Mouse (Mus musculus): ENCODE results near the gene Naa16. TPM values are rescaled to one million over a fixed set of nuclear protein-coding genes. Genes with fewer than 3 reads are reported as not detected.

Gene Naa16
- polyA plus RNA-seq, 1 experiment: 1.5 TPM

GRCm38 (mm10) chr14:79308364-79308763 lies 82.2 kb downstream of the Naa16 start:
- no peaks in the 10 kb centered on the region for H3K4me1 ChIP-seq (ENCODE audit: control insufficient read depth, insufficient read depth, insufficient read length)
- H3K27ac ChIP-seq (ENCODE audit: insufficient read depth, low read length): no peak overlapping the region
- no peaks in the 10 kb centered on the region for H3K36me3 ChIP-seq (ENCODE audit: control insufficient read depth, insufficient read depth, low read length)
- WGBS: 89% methylated on average over 4 of the region's 4 CpGs
- no peak overlapping the region for H3K4me3 ChIP-seq (ENCODE audit: extremely low read depth, insufficient read depth, insufficient read length)
- no peak for DNase-seq (ENCODE audit: low read depth in 1 of 2, low spot score in 2 of 2)
- TF ChIP-seq CTCF (IDR thresholded peaks at IDR 0.05; ENCODE audit: extremely low read depth, insufficient read depth, insufficient read length, insufficient replicate concordance) (no peak), POLR2A (IDR thresholded peaks at IDR 0.05; ENCODE audit: low read depth, low read length) (no peak)
- no peaks in the 10 kb centered on the region for H3K27me3 ChIP-seq (ENCODE audit: control insufficient read depth, insufficient read depth, low read length)

- DNase-seq (ENCODE audit: low read depth in 1 of 2, low spot score in 2 of 2): no peak
- H3K27ac ChIP-seq (ENCODE audit: insufficient read depth, low read length): no peak overlapping the region
- no peaks in the 10 kb centered on the region for H3K4me1 ChIP-seq (ENCODE audit: control insufficient read depth, insufficient read depth, insufficient read length)
- H3K4me3 ChIP-seq (ENCODE audit: extremely low read depth, insufficient read depth, insufficient read length): no peak overlapping the region
- no peaks in the 10 kb centered on the region for H3K36me3 ChIP-seq (ENCODE audit: control insufficient read depth, insufficient read depth, low read length)
- 88% methylated on average over 5 of the region's 5 CpGs for WGBS
- no peaks in the 10 kb centered on the region for H3K27me3 ChIP-seq (ENCODE audit: control insufficient read depth, insufficient read depth, low read length)
- no peak for TF ChIP-seq CTCF (IDR thresholded peaks at IDR 0.05; ENCODE audit: extremely low read depth, insufficient read depth, insufficient read length, insufficient replicate concordance)
- no peak for TF ChIP-seq POLR2A (IDR thresholded peaks at IDR 0.05; ENCODE audit: low read depth, low read length)
Observed at GRCm38 (mm10) chr14:79307908-79308307, 82.7 kb downstream of the Naa16 start.

- WGBS: 89% methylated on average over 7 of the region's 7 CpGs
- no peaks in the 10 kb centered on the region for H3K36me3 ChIP-seq (ENCODE audit: control insufficient read depth, insufficient read depth, low read length)
- DNase-seq (ENCODE audit: low read depth in 1 of 2, low spot score in 2 of 2): no peak
- no peaks in the 10 kb centered on the region for H3K4me1 ChIP-seq (ENCODE audit: control insufficient read depth, insufficient read depth, insufficient read length)
- no peak overlapping the region for H3K27ac ChIP-seq (ENCODE audit: insufficient read depth, low read length)
- H3K27me3 ChIP-seq (ENCODE audit: control insufficient read depth, insufficient read depth, low read length): no peaks in the 10 kb centered on the region
- TF ChIP-seq POLR2A (IDR thresholded peaks at IDR 0.05; ENCODE audit: low read depth, low read length) (no peak), CTCF (IDR thresholded peaks at IDR 0.05; ENCODE audit: extremely low read depth, insufficient read depth, insufficient read length, insufficient replicate concordance) (no peak)
- no peak overlapping the region for H3K4me3 ChIP-seq (ENCODE audit: extremely low read depth, insufficient read depth, insufficient read length)
Observed at GRCm38 (mm10) chr14:79307138-79307537, 83.4 kb downstream of the Naa16 start.

DNA sequence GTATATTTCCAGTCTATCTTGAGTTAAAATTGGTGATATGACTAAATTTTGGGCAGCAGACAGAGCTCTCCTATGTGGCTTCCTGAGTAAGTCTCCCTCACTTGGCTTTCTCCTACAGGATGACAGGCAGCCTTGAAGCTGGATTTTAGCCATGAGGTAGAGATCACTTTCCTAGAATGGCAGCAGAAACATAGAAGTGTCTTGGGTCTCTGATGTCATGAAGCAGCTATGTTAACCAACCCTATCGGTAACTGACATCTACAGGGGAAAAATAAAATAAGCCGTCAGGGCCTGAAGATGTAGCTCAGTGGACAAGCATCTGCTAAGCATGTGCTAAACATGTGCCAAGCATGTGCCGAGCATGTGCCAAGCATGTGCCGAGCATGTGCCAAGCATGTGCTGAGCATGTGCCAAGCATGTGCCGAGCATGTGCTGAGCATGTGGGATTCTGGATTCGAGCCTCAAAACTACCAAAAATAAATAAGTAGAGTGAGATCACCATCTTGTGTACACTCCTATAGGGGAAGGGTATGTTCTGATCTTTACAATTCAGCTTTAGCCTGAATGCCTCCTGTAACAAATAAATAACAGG lies 85.6 kb downstream of the Naa16 start:
- DNase-seq (ENCODE audit: low read depth in 1 of 2, low spot score in 2 of 2): no peak
- Histone ChIP-seq H3K36me3 (ENCODE audit: control insufficient read depth, insufficient read depth, low read length) (no peaks in the 10 kb centered on the region), H3K4me3 (ENCODE audit: extremely low read depth, insufficient read depth, insufficient read length) (no peak overlapping the region), H3K27me3 (ENCODE audit: control insufficient read depth, insufficient read depth, low read length) (no peaks in the 10 kb centered on the region), H3K4me1 (ENCODE audit: control insufficient read depth, insufficient read depth, insufficient read length) (peaks cover 3% of the 10 kb centered on the region), H3K27ac (ENCODE audit: insufficient read depth, low read length) (no peak overlapping the region)
- 92% methylated on average over 6 of the region's 6 CpGs for WGBS
- TF ChIP-seq POLR2A (IDR thresholded peaks at IDR 0.05; ENCODE audit: low read depth, low read length) (no peak), CTCF (IDR thresholded peaks at IDR 0.05; ENCODE audit: extremely low read depth, insufficient read depth, insufficient read length, insufficient replicate concordance) (no peak)

DNA sequence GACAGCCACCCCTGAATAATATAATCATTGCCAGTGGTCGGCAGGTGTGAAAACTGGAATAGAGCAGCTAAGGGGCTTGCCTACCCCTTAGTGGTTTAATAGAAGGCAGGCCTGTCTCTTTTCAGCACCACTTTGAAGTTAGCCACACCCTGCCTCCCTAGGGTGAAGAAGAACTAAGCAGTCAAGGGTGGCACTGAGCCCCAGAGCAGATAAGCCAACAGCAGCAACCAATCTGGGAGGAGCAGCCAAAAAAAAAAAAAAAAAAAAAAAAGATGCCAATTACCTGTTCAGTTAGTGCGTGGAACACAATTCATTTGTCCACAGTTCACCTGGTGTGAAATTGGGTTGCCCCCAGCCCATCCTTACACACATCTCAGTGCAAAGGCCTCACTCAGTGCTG lies 87.4 kb downstream of the Naa16 start:
- WGBS: 61% methylated on average over 2 of the region's 2 CpGs
- Histone ChIP-seq H3K4me1 (ENCODE audit: control insufficient read depth, insufficient read depth, insufficient read length) (peaks cover 3% of the 10 kb centered on the region), H3K27me3 (ENCODE audit: control insufficient read depth, insufficient read depth, low read length) (no peaks in the 10 kb centered on the region), H3K4me3 (ENCODE audit: extremely low read depth, insufficient read depth, insufficient read length) (no peak overlapping the region), H3K36me3 (ENCODE audit: control insufficient read depth, insufficient read depth, low read length) (no peaks in the 10 kb centered on the region), H3K27ac (ENCODE audit: insufficient read depth, low read length) (no peak overlapping the region)
- DNase-seq (ENCODE audit: low read depth in 1 of 2, low spot score in 2 of 2): no peak
- no peak for TF ChIP-seq CTCF (IDR thresholded peaks at IDR 0.05; ENCODE audit: extremely low read depth, insufficient read depth, insufficient read length, insufficient replicate concordance)
- TF ChIP-seq POLR2A (IDR thresholded peaks at IDR 0.05; ENCODE audit: low read depth, low read length): no peak

GRCm38 (mm10) chr14:79301466-79301875 lies 89.1 kb downstream of the Naa16 start, which contains the start of gene Rgcc:
Rgcc (minus strand) TSS chr14:79301645.
- TF ChIP-seq CTCF (IDR thresholded peaks at IDR 0.05; ENCODE audit: extremely low read depth, insufficient read depth, insufficient read length, insufficient replicate concordance) (peak; percentile 97), POLR2A (IDR thresholded peaks at IDR 0.05; ENCODE audit: low read depth, low read length) (peak; percentile 85)
- peak; percentile 91 to 97 for DNase-seq (ENCODE audit: low read depth in 1 of 2, low spot score in 2 of 2)
- WGBS: under 1% methylated on average over 34 of the region's 34 CpGs
- H3K4me3 ChIP-seq (ENCODE audit: extremely low read depth, insufficient read depth, insufficient read length): peak within 1 kb of the TSS; percentile 61
- H3K4me1 ChIP-seq (ENCODE audit: control insufficient read depth, insufficient read depth, insufficient read length): peaks cover 3% of the 10 kb centered on the region
- H3K27ac ChIP-seq (ENCODE audit: insufficient read depth, low read length): peak within 1 kb of the TSS; percentile 61
- H3K36me3 ChIP-seq (ENCODE audit: control insufficient read depth, insufficient read depth, low read length): no peaks in the 10 kb centered on the region
- no peaks in the 10 kb centered on the region for H3K27me3 ChIP-seq (ENCODE audit: control insufficient read depth, insufficient read depth, low read length)

DNA sequence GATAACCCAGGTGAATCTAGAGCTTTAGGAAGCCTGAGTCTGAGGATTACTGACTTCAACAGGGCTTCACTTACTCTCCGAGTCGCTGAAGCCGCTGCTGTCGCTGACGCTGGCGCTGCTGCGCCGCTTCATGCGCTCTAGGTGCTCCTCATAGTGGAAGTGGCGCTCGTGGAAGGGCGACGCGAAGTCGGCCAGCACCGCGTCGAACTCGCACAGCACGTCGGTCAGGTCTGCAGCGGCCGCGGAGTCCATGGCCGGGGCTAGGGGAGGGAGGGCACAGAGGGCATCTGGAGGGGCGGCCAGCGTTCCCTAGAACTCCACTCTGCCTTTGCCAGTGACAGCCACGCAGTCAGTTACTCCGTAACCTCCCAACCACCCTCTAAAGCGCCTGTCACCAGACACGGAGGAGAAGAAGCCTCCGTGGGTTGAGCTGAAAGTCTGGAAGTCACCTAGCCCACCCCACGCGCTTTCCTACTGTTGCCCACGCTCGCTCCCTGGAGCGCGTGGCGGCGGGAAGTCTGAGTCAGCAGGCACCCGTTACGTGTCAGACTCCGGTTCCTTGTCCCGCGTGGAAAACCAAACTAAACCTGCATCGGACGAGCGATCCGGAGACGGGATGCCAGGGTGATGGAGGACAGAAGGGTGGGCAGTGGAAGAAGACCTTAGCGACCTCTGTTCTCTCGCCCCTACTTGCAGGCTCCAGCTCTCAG lies 89.8 kb downstream of the Naa16 start:
- H3K4me1 ChIP-seq (ENCODE audit: control insufficient read depth, insufficient read depth, insufficient read length): peaks cover 5% of the 10 kb centered on the region
- peak in 1 of 2 experiments; percentile 23 for DNase-seq (ENCODE audit: low read depth in 1 of 2, low spot score in 2 of 2)

More for the DNA sequence above, 89.8 kb downstream of the Naa16 start:
- Histone ChIP-seq H3K36me3 (ENCODE audit: control insufficient read depth, insufficient read depth, low read length) (no peaks in the 10 kb centered on the region), H3K4me3 (ENCODE audit: extremely low read depth, insufficient read depth, insufficient read length) (peak overlapping the region; percentile 61), H3K27ac (ENCODE audit: insufficient read depth, low read length) (peak overlapping the region; percentile 61), H3K27me3 (ENCODE audit: control insufficient read depth, insufficient read depth, low read length) (no peaks in the 10 kb centered on the region)
- WGBS: under 1% methylated on average over 52 of the region's 52 CpGs
- TF ChIP-seq CTCF (IDR thresholded peaks at IDR 0.05; ENCODE audit: extremely low read depth, insufficient read depth, insufficient read length, insufficient replicate concordance): no peak
- TF ChIP-seq POLR2A (IDR thresholded peaks at IDR 0.05; ENCODE audit: low read depth, low read length): no peak

All from spleen, adult 2 months (tissue).